Mouse (Mus musculus) liver, embryonic 14.5 days (tissue): Measurements from ENCODE around the gene Gm7271.

ENCODE experiments used
- CTCF ChIP-seq: IDR thresholded peaks from 2 replicates; pipeline ENCODE4 v1.5.1; 2016; ENCODE audit warnings: antibody characterized with exemption, low read depth, control low read depth
- EP300 ChIP-seq: IDR thresholded peaks from 2 replicates; pipeline ENCODE4 v1.6.1; 2016; ENCODE audit warnings: antibody characterized with exemption, low read depth

- TF ChIP-seq CTCF = no peak
- no peak for TF ChIP-seq EP300
Measured at GRCm38 (mm10) chr5:76437100-76437499, 46.7 kb upstream of the Gm7271 start.
